10 mouse cellular contexts compared by ENCODE assay signal in the genomic region with DNA sequence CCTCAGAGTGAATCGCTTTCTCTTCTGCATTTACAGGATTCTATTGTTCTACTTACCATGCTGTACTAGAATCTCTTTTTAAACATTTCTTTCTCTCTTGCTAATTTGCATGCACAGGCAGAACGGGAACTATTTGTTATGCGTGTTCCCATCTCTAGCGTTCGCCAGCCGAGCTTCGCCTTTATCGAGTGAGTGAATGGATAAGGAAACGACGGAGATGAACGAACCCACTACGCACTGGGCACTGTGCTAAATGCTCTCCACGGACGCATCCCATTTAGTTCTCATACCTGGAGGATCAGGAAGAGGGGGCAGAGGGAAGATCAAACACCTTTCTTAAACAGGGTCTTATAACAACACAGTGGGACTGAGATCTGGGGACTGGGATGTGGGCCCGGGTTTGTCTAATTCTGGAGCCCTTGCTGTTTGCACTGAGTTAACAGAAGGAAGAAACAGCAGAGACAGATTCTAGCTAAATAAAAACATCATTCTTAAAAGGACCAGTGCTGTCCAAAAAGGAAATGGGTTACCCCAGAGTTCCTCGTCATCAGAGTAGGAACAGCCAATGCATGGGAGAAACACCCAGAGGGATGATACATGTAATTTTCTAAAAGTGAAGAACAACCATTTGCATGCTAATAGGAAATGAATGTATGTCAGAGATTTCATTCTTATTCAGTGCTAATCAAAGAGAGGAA.
A peak's percentile ranks its signal among the peaks of the same experiment; 100 is the strongest.
DNase-seq lines count a peak whose midpoint lies in the region; ATAC-seq lines count a peak whose summit lies in the region.
"Had no signal": no experiment of that assay in that cellular context is flagged by ENCODE, and none has a peak within 500 bp of the region (broad histone marks: within the 10 kb centered on the region; RNA-seq: fewer than 3 reads in every experiment).

No protein-coding gene starts in this region.

- H3K9ac ChIP-seq in hindbrain, embryonic 12.5 days: peak overlapping the region; percentile 29; the same call in 1 of the 2 replicates
- H3K9ac ChIP-seq: liver, embryonic 13.5 days had no signal

- no peaks in the 10 kb centered on the region for H3K36me3 ChIP-seq in hindbrain, embryonic 12.5 days
- H3K36me3 ChIP-seq in hindbrain, embryonic 10.5 days: no peaks in the 10 kb centered on the region
- H3K36me3 ChIP-seq: liver, embryonic 13.5 days had no signal

- 0 out of 2 replicates have a peak overlapping the region, but pooled peaks have one; percentile 17 for H3K27ac ChIP-seq in hindbrain, embryonic 12.5 days
- H3K27ac ChIP-seq in hindbrain, embryonic 10.5 days: no peak overlapping the region
- H3K27ac ChIP-seq: liver, embryonic 13.5 days had no signal

- WGBS in hindbrain, embryonic 12.5 days: 53% methylated on average over 16 of the region's 16 CpGs
- 75% methylated on average over 16 of the region's 16 CpGs for WGBS in hindbrain, embryonic 10.5 days

- H3K27me3 ChIP-seq in hindbrain, embryonic 12.5 days: no peaks in the 10 kb centered on the region
- no peaks in the 10 kb centered on the region; the same call in 1 of the 2 replicates for H3K27me3 ChIP-seq in hindbrain, embryonic 10.5 days (ENCODE audit: insufficient read depth, poor library complexity, severe bottlenecking)
- H3K27me3 ChIP-seq: liver, embryonic 13.5 days had no signal

- peaks cover 19% of the 10 kb centered on the region for H3K4me1 ChIP-seq in hindbrain, embryonic 12.5 days
- peaks cover 18% of the 10 kb centered on the region for H3K4me1 ChIP-seq in hindbrain, embryonic 10.5 days (replicated peaks)
- H3K4me1 ChIP-seq: liver, embryonic 13.5 days had no signal

- no peak for ATAC-seq in hindbrain, embryonic 12.5 days (ENCODE audit: low FRiP score)

- peaks cover 4% of the 10 kb centered on the region; the same call in 1 of the 2 replicates for H3K9me3 ChIP-seq in hindbrain, embryonic 12.5 days (replicated peaks)
- no peaks in the 10 kb centered on the region for H3K9me3 ChIP-seq in hindbrain, embryonic 10.5 days
- H3K9me3 ChIP-seq: liver, embryonic 13.5 days had no signal

- DNase-seq in hindbrain, embryonic 10.5 days (ENCODE audit: low spot score): no peak
- DNase-seq in frontal cortex, postnatal 10 days (ENCODE audit: low spot score in 2 of 2): peak; percentile 24 to 40
- peak; percentile 20 to 37 for DNase-seq in left cerebral cortex, adult 8-10 months (ENCODE audit: low spot score in 2 of 2)
- peak; percentile 52 to 54 for DNase-seq in right cerebral cortex, adult 2 months (ENCODE audit: low spot score in 2 of 2)
- no peak for DNase-seq in adrenal gland, adult 8-10 months
- no peak for DNase-seq in kidney, postnatal 36 days
- DNase-seq in MN1 (ENCODE audit: low spot score): no peak
- DNase-seq: heart, adult 18-20 months; liver, embryonic 13.5 days had no signal

- H3K4me3 ChIP-seq in hindbrain, embryonic 12.5 days: no peak overlapping the region
- H3K4me3 ChIP-seq in hindbrain, embryonic 10.5 days: no peak overlapping the region
- H3K4me3 ChIP-seq: liver, embryonic 13.5 days had no signal

- peak overlapping the region; percentile 12; the same call in 1 of the 2 replicates for H3K4me2 ChIP-seq in hindbrain, embryonic 12.5 days (replicated peaks)
- H3K4me2 ChIP-seq: liver, embryonic 13.5 days had no signal

Comparison
In these comparisons a context has a peak if more than half of its experiments do, and no peak if none do; other contexts are left out.
1. DNase-seq: peak in frontal cortex, postnatal 10 days (2 of 2), left cerebral cortex, adult 8-10 months (2 of 2) and right cerebral cortex, adult 2 months (2 of 2); none in hindbrain, embryonic 10.5 days (single experiment), adrenal gland, adult 8-10 months (single experiment), kidney, postnatal 36 days (0 of 2) and MN1 (single experiment).